8 mouse cellular contexts compared by ENCODE assay signal in the genomic region with DNA sequence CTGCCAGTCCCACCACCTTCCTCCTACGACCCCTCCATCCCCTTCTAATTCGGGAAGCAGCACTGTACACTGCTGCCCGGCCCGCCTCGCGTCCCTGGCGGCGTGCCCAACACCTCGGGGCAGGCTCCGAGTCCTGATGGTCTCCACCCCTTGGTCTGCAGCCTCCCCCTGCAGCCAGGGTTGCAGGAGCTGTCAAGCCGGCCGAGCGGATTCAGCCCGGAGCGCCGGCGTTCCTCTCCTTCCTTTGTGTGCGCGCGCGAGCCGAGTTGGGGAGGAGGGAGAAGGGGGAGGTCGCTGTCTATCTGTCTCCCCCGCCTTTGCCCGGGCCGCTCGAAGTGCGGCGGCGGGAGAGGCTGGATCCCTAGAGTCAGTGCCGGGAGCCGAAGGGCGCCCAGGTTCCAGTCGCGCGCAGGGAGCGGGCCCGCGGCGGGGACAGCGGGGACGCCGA. TPM values are rescaled to one million over a fixed set of nuclear protein-coding genes. Genes with fewer than 3 reads are reported as not detected.
A peak's percentile ranks its signal among the peaks of the same experiment; 100 is the strongest.
DNase-seq lines count a peak whose midpoint lies in the region; ATAC-seq lines count a peak whose summit lies in the region.

A gene (plus strand): TSS at position 198 of the 448 bp plus-strand sequence.

- H3K27me3 ChIP-seq in hindbrain, embryonic 14.5 days (ENCODE audit: control insufficient read depth, insufficient read depth, low read length), result 0 out of 2 replicates have a peak, but pooled peaks cover 3% of the 10 kb centered on the region

- peak within 1 kb of the TSS; percentile 99 for H3K27ac ChIP-seq in hindbrain, embryonic 14.5 days

- 0% methylated on average over 38 of the region's 43 CpGs for WGBS in hindbrain, embryonic 14.5 days

- H3K9ac ChIP-seq in hindbrain, embryonic 14.5 days, result peak within 1 kb of the TSS; percentile 96

- H3K4me2 ChIP-seq in hindbrain, embryonic 14.5 days (replicated peaks), result peak within 1 kb of the TSS; percentile 81

- H3K9me3 ChIP-seq in hindbrain, embryonic 14.5 days (ENCODE audit: control insufficient read depth, low read length), result no peaks in the 10 kb centered on the region

- ATAC-seq in hindbrain, embryonic 14.5 days (ENCODE audit: low FRiP score), result peak; percentile 83

- peak; percentile 34 for DNase-seq in T-cell, adult 2 months (ENCODE audit: low spot score)
- DNase-seq in cerebellum, adult 9-11 months, result peak; percentile 89
- peak; percentile 19 to 26 for DNase-seq in frontal cortex, postnatal 25 days (ENCODE audit: low spot score in 2 of 2)
- peak; percentile 71 for DNase-seq in hindbrain, embryonic 14.5 days (ENCODE audit: low spot score)
- peak in 1 of 2 experiments; percentile 25 for DNase-seq in layer of hippocampus, postnatal 25 days (ENCODE audit: extremely low spot score in 1 of 2, low spot score in 1 of 2)
- DNase-seq in lung, postnatal 25 days (ENCODE audit: low spot score), result peak; percentile 51
- DNase-seq in retina, postnatal 1 day, result peak; percentile 91
- peak; percentile 43 to 57 for DNase-seq in urinary bladder, postnatal 36 days (ENCODE audit: low spot score in 2 of 2)

- no peaks in the 10 kb centered on the region for H3K36me3 ChIP-seq in hindbrain, embryonic 14.5 days (replicated peaks; ENCODE audit: control insufficient read depth, insufficient read depth)

- H3K4me3 ChIP-seq in hindbrain, embryonic 14.5 days (replicated peaks; ENCODE audit: low read length), result peak within 1 kb of the TSS; percentile 62

- H3K4me1 ChIP-seq in hindbrain, embryonic 14.5 days (replicated peaks; ENCODE audit: control insufficient read depth, insufficient read depth, low read length), result peaks cover 32% of the 10 kb centered on the region

RNA-seq across cellular contexts. Expression of the gene that starts here (rescaled TPM):
- polyA plus RNA-seq in hindbrain, embryonic 14.5 days (2014; fragmentation: Nextera tagmentation; extraction: Ambion mirVana), result 28.3 and 43.9 TPM in 2 replicates
- total RNA-seq in layer of hippocampus, postnatal 25 days (2021), result 10 to 100 TPM; 22.9 to 24.9 TPM
